Mouse (Mus musculus) G1E (cell line): ENCODE measurements at regions not wholly inside any gene's neighbourhood (a gene's known extent, or its start where the extent isn't known, plus 50 kb on each side); places are given as distances from the start of the nearest gene placed in this dataset.

Experiments used
- ATAC-seq: 2 replicates; pipeline ENCODE4 v1.8.0; 2016; ENCODE audit warnings: mild to moderate bottlenecking; ENCODE audit not compliant: insufficient number of reproducible peaks, poor library complexity, low FRiP score, severe bottlenecking; ENCODE audit errors: extremely low read depth
- DNase-seq: peaks from one replicate; pipeline ENCODE4 v3.0.0; 2012; ENCODE audit warnings: low spot score
- H3K27me3 ChIP-seq: 2 replicates; pipeline ENCODE4 v1.6.1; 2012; ENCODE audit warnings: mild to moderate bottlenecking, low read length, inconsistent platforms; ENCODE audit not compliant: insufficient read depth
- H3K36me3 ChIP-seq: replicated peaks from 2 replicates; pipeline ENCODE3; 2012; ENCODE audit warnings: mild to moderate bottlenecking, inconsistent platforms
- H3K4me1 ChIP-seq: 2 replicates; pipeline ENCODE4 v1.6.1; 2012; ENCODE audit warnings: low read depth, low read length, inconsistent platforms, mixed read lengths; ENCODE audit not compliant: insufficient read depth
- H3K4me3 ChIP-seq: 2 replicates; pipeline ENCODE4 v1.5.1; 2012; ENCODE audit warnings: low read depth, mild to moderate bottlenecking, inconsistent platforms, low read length, moderate library complexity, mixed read lengths
- H3K9me3 ChIP-seq: replicated peaks from 2 replicates; pipeline ENCODE4 v1.6.1; 2012; ENCODE audit warnings: inconsistent platforms
- CTCF ChIP-seq: IDR thresholded peaks from 2 replicates; pipeline ENCODE4 v1.5.1; 2012; ENCODE audit warnings: low read depth, low read length, inconsistent platforms, mixed read lengths
- GATA1 ChIP-seq: IDR thresholded peaks from 2 replicates; pipeline ENCODE4 v1.6.1; 2012; ENCODE audit warnings: borderline replicate concordance, low read length, inconsistent platforms, mixed read lengths
- GATA2 ChIP-seq: IDR thresholded peaks from 2 replicates; pipeline ENCODE4 v1.6.1; 2012; ENCODE audit warnings: low read depth, low read length, inconsistent platforms, borderline replicate concordance
- POLR2AphosphoS5 ChIP-seq: IDR thresholded peaks from 2 replicates; pipeline ENCODE4 v1.6.1; 2012; ENCODE audit warnings: low read depth, low read length, inconsistent platforms; ENCODE audit not compliant: insufficient replicate concordance
- TAL1 ChIP-seq: conservative IDR thresholded peaks from 2 replicates; pipeline ENCODE4 v1.6.1; 2012; ENCODE audit warnings: low read depth, low read length, inconsistent platforms, mixed read lengths

DNA sequence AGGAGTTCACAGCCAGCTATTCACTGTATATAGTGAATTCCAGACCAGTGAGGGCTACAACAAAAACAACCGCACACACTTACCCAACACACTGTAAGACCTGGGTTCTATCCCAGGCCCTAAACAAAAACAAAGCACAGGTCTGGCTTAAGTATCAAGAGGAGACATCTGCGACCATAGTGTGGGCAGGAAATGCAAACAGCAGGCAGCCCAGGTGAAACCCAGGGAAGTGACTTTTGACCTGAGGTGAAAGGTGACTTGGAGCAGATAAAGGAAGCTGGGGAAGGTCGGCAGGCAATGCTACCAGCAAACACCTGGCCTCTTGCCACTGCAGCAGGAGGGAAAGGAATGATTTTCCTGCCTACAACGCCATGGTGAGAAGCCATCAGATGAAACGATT, 92.0 kb upstream of the Serbp1 start:
- ATAC-seq (no peak), DNase-seq (no peak)
- Histone ChIP-seq H3K9me3 (no peaks in the 10 kb centered on the region), H3K4me1 (peaks cover 11% of the 10 kb centered on the region), H3K27me3 (peaks cover 18% of the 10 kb centered on the region), H3K36me3 (no peaks in the 10 kb centered on the region), H3K4me3 (no peak overlapping the region)
- TF ChIP-seq POLR2AphosphoS5 (no peak), GATA1 (no peak), GATA2 (no peak), CTCF (no peak), TAL1 (no peak)

DNA sequence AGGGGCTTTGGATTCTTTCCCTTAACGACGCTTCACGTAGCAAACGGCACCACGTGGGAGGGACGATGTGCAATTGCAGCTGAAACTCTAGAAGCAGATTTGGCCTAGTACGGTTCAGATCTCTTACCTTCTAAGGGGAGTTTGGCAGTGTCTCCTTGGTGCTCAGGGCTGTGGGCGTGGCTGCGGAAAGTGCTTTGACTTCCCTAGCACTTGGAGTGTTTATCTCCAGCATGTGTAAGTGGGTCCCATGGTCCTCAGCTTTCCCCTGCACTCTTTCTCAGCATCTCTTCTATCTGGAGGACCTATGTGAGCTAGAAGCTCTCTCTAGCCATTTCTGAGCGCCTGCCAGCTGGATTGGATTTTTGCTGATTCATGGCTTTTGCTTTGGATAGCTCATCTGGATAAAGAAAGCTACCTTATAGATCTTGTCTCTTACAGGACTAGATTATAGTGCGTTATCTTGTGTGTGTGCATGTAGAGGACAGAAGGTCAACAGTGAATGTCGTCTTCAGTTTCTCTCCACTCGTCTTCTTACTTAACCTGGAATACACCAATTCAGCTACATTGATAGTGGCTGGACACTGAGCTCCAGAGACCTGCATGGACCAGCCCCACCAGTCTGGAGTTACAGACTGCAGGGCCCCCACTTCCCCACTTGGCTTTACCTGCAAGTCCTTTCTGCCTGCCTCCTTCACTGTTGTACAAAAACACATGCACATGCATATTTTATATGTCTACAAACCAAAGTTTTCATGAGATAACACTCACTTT, 92.8 kb upstream of the Serbp1 start:
- H3K36me3 ChIP-seq, result no peaks in the 10 kb centered on the region
- ATAC-seq (no peak), DNase-seq (no peak)
- H3K4me3 ChIP-seq, result no peak overlapping the region
- TF ChIP-seq GATA2, result no peak
- TF ChIP-seq POLR2AphosphoS5, result no peak
- no peak for TF ChIP-seq CTCF
- TF ChIP-seq TAL1, result no peak
- TF ChIP-seq GATA1, result no peak
- H3K27me3 ChIP-seq, result peaks cover 22% of the 10 kb centered on the region
- H3K4me1 ChIP-seq, result peaks cover 16% of the 10 kb centered on the region
- no peaks in the 10 kb centered on the region for H3K9me3 ChIP-seq

DNA sequence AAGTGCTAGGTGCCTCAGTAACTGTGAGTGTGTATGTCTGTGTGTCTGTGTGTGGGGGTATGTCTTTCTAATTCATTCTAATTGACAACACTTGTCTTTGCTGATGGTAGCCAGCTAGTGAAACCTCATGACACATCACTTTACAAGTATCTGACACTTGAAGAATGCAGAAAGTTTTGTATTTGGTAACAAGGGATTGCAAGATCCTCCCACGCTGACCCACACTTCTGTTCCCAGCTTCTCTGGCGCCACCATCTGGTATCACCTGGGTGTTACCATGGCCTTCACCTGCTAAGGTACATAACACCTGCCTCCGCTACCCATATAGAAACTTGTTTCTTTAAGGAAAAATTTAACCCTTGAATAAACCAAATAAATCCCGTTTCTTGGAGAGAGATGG, 95.8 kb upstream of the Serbp1 start:
- ATAC-seq (no peak), DNase-seq (no peak)
- peaks cover 16% of the 10 kb centered on the region for H3K4me1 ChIP-seq
- H3K27me3 ChIP-seq, result peaks cover 33% of the 10 kb centered on the region
- no peak overlapping the region for H3K4me3 ChIP-seq
- H3K36me3 ChIP-seq, result no peaks in the 10 kb centered on the region
- no peak for TF ChIP-seq POLR2AphosphoS5
- TF ChIP-seq TAL1, result no peak
- TF ChIP-seq CTCF, result peak; percentile 48; the same call in 1 of the 2 replicates
- no peaks in the 10 kb centered on the region for H3K9me3 ChIP-seq

DNA sequence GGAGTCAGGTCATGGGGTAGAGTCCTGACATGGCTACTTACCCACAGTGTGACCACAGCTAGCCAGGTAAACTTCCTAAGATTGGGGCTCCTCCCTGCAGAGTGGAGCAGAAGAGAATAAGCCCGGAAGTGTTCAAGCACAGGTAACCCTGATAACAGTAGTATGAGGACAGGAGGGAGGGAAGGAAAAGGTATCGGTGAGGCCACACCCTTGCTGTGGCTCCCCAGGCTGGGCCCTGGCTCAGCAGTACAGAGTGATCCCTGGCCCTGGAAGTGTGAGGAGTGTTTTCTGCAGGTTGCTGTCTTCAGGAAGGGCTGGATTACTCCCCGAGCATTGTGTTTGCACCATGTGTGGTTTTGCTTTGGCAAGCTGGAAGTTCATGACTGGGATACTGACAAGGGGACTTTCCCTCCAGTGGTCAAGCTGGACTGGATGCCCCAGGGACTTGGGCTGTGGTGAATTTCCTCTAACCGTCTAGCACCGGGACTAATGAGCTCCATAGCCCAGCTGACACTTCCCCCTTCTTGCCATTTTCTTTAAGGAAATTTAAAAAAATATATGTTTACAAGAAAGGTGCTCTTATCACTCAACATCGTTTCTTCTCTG, 97.2 kb upstream of the Serbp1 start:
- peaks cover 29% of the 10 kb centered on the region for H3K27me3 ChIP-seq
- no peak for TF ChIP-seq POLR2AphosphoS5
- TF ChIP-seq CTCF, result no peak
- TF ChIP-seq GATA1, result no peak
- TF ChIP-seq GATA2, result no peak
- no peak for TF ChIP-seq TAL1
- no peaks in the 10 kb centered on the region for H3K9me3 ChIP-seq
- DNase-seq (no peak), ATAC-seq (no peak)
- no peaks in the 10 kb centered on the region for H3K36me3 ChIP-seq
- no peak overlapping the region for H3K4me3 ChIP-seq
- H3K4me1 ChIP-seq, result peaks cover 12% of the 10 kb centered on the region

DNA sequence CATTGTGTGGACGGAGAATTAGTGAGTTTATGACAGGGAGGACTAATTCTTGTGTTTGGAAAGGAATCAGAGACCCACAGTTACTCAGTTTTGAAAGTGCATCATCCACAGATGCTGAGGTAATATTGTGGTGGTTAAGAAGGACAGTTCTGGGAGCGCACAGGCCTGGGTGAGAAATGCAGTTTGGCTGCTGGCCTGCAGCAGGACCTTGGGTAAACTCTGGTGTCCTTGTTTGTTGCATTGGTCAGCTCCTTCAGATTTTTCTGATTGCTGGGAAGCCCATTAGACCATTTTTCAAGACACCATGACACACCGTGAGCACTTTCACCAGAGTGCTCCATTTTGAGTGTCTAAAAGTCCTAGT, 99.0 kb upstream of the Serbp1 start:
- Histone ChIP-seq H3K36me3 (no peaks in the 10 kb centered on the region), H3K4me3 (no peak overlapping the region), H3K9me3 (no peaks in the 10 kb centered on the region), H3K27me3 (peaks cover 31% of the 10 kb centered on the region), H3K4me1 (peaks cover 9% of the 10 kb centered on the region)
- ATAC-seq (no peak), DNase-seq (no peak)
- TF ChIP-seq TAL1, result no peak
- no peak for TF ChIP-seq CTCF
- no peak for TF ChIP-seq GATA2
- TF ChIP-seq GATA1, result no peak
- no peak for TF ChIP-seq POLR2AphosphoS5

DNA sequence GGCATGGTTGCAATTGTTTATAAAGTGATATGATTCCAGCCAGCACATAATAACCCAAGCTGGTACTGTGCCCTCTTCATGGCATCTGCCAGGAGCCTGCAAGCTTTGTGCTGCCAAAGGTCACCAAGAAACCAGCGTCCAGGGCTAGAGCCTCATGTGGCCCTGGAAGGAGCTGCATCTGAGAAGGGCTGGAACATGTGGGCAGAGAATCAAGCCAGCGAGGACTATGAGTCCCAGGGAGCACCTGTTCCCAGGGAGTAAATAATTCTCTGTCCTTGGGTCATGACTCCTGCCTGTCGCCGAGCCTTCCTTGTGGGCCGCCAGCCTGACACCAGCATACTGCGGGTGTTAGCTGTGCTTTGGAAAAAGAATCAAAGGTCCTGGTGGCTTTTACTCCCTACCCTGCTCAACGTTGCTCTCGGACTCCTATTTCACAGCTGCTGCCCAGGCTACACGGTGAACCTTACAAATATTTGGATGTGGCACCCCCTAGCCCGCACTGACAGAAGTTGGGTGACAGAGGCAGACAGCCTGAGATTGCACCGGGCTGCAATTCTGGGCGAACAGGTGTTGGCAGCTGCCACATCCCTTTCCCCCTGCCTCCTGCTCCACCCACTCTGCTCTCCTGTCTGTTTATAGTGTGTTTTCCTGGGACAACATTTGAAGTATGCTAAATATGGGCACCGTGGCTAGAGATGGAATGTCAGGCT, 99.5 kb upstream of the Serbp1 start:
- no peaks in the 10 kb centered on the region for H3K36me3 ChIP-seq
- no peak overlapping the region for H3K4me3 ChIP-seq
- peaks cover 30% of the 10 kb centered on the region for H3K27me3 ChIP-seq
- TF ChIP-seq CTCF (no peak), GATA2 (no peak), GATA1 (no peak), TAL1 (no peak), POLR2AphosphoS5 (no peak)
- H3K9me3 ChIP-seq, result no peaks in the 10 kb centered on the region
- DNase-seq, result no peak
- no peak for ATAC-seq
- H3K4me1 ChIP-seq, result peaks cover 9% of the 10 kb centered on the region
